8 mouse cellular contexts compared by ENCODE assay signal in genomic region chr3:142559632-142560228, GRCm38 (mm10). TPM values are rescaled to one million over a fixed set of nuclear protein-coding genes. Genes with fewer than 3 reads are reported as not detected.
DNase-seq lines count a peak whose midpoint lies in the region; ATAC-seq and TF ChIP-seq lines count a peak whose summit lies in the region.

TSS of gene Gbp3 (plus strand) at chr3:142560026.

- peak within 1 kb of the TSS; percentile 61 for H3K4me2 ChIP-seq in heart, postnatal 0 days (ENCODE audit: low read depth, low read length)

- WGBS in embryonic facial prominence, embryonic 10.5 days: 31% methylated on average over 3 of the region's 3 CpGs
- WGBS in heart, postnatal 0 days: 21% methylated on average over 3 of the region's 3 CpGs

- no peaks in the 10 kb centered on the region for H3K36me3 ChIP-seq in testis, adult 2 months (ENCODE audit: control insufficient read depth, insufficient read depth, low read length)
- H3K36me3 ChIP-seq in embryonic facial prominence, embryonic 10.5 days (replicated peaks): no peaks in the 10 kb centered on the region
- H3K36me3 ChIP-seq in heart, postnatal 0 days (replicated peaks; ENCODE audit: control insufficient read depth, insufficient read depth, low read length): no peaks in the 10 kb centered on the region
- no peaks in the 10 kb centered on the region for H3K36me3 ChIP-seq in megakaryocyte, embryonic 14.5 days (replicated peaks; ENCODE audit: low read length)

- no peak for DNase-seq in testis, postnatal 10 days (ENCODE audit: low spot score)
- DNase-seq in embryonic facial prominence, embryonic 10.5 days (ENCODE audit: low spot score): no peak
- DNase-seq in heart, postnatal 0 days (ENCODE audit: low spot score): peak; percentile 51
- peak; percentile 47 for DNase-seq in kidney, postnatal 14 days
- no peak for DNase-seq in cerebellum, postnatal 4 days (ENCODE audit: low spot score in 2 of 2)
- DNase-seq in embryo, embryonic 9.5 days (ENCODE audit: extremely low spot score): no peak

- H3K27ac ChIP-seq in testis, adult 2 months (ENCODE audit: control insufficient read depth, insufficient read depth, low read depth, low read length): peak within 1 kb of the TSS; percentile 62; the same call in 1 of the 2 replicates
- H3K27ac ChIP-seq in embryonic facial prominence, embryonic 10.5 days (replicated peaks): peak within 1 kb of the TSS; percentile 48; the same call in 1 of the 2 replicates
- H3K27ac ChIP-seq in heart, postnatal 0 days (ENCODE audit: low read depth): peak within 1 kb of the TSS; percentile 82

- no peak for TF ChIP-seq EP300 in heart, postnatal 0 days (IDR thresholded peaks at IDR 0.05; ENCODE audit: low read depth)

- H3K9me3 ChIP-seq in embryonic facial prominence, embryonic 10.5 days: no peaks in the 10 kb centered on the region
- no peaks in the 10 kb centered on the region for H3K9me3 ChIP-seq in heart, postnatal 0 days (replicated peaks; ENCODE audit: control insufficient read depth, low read length)
- H3K9me3 ChIP-seq in megakaryocyte, embryonic 14.5 days: no peaks in the 10 kb centered on the region

- peaks cover 3% of the 10 kb centered on the region; the same call in 1 of the 2 replicates for H3K4me1 ChIP-seq in testis, adult 2 months (ENCODE audit: control insufficient read depth, insufficient read depth, low read length)
- peaks cover 4% of the 10 kb centered on the region; the same call in 1 of the 2 replicates for H3K4me1 ChIP-seq in embryonic facial prominence, embryonic 10.5 days
- H3K4me1 ChIP-seq in heart, postnatal 0 days (ENCODE audit: control insufficient read depth, insufficient read depth): no peaks in the 10 kb centered on the region
- peaks cover 13% of the 10 kb centered on the region for H3K4me1 ChIP-seq in megakaryocyte, embryonic 14.5 days

- no peak for TF ChIP-seq CTCF in testis, adult 2 months (IDR thresholded peaks at IDR 0.05; ENCODE audit: control insufficient read depth, insufficient read depth, insufficient replicate concordance, low read depth, low read length)
- TF ChIP-seq CTCF in heart, postnatal 0 days (IDR thresholded peaks at IDR 0.05; ENCODE audit: low read depth): no peak

- peak; percentile 44 for ATAC-seq in heart, postnatal 0 days (ENCODE audit: insufficient read depth, low read depth)

- H3K9ac ChIP-seq in heart, postnatal 0 days (replicated peaks; ENCODE audit: low read depth, low read length): peak within 1 kb of the TSS; percentile 54

- no peak for TF ChIP-seq POLR2A in testis, adult 2 months (IDR thresholded peaks at IDR 0.05; ENCODE audit: control insufficient read depth, low read depth, low read length)

- H3K27me3 ChIP-seq in testis, adult 2 months (ENCODE audit: control insufficient read depth, insufficient read depth, low read length): no peaks in the 10 kb centered on the region
- no peaks in the 10 kb centered on the region for H3K27me3 ChIP-seq in embryonic facial prominence, embryonic 10.5 days (replicated peaks; ENCODE audit: low read depth, poor library complexity, severe bottlenecking)
- no peaks in the 10 kb centered on the region for H3K27me3 ChIP-seq in heart, postnatal 0 days (ENCODE audit: control insufficient read depth, insufficient read depth, low read length)
- no peaks in the 10 kb centered on the region for H3K27me3 ChIP-seq in megakaryocyte, embryonic 14.5 days (replicated peaks)

- H3K4me3 ChIP-seq in testis, adult 2 months (ENCODE audit: control insufficient read depth, low read depth, low read length): peak within 1 kb of the TSS; percentile 69
- H3K4me3 ChIP-seq in embryonic facial prominence, embryonic 10.5 days: peak within 1 kb of the TSS; percentile 42
- H3K4me3 ChIP-seq in heart, postnatal 0 days (ENCODE audit: low read depth, low read length): peak within 1 kb of the TSS; percentile 60
- H3K4me3 ChIP-seq in megakaryocyte, embryonic 14.5 days (replicated peaks): peak within 1 kb of the TSS; percentile 93

RNA-seq across cellular contexts. Expression of gene Gbp3, which starts in this region (rescaled TPM):
- 0.74 and 1.5 TPM in 2 replicates for polyA plus RNA-seq in testis, adult 2 months (2012; rRNA removed)
- polyA plus RNA-seq in embryonic facial prominence, embryonic 10.5 days (2016; fragmentation: Nextera tagmentation; extraction: Ambion mirVana): 0.21 and 0.39 TPM in 2 replicates
- total RNA-seq in heart, postnatal 0 days (2014; rRNA removed; ENCODE audit: low replicate concordance): 14.4 and 30.1 TPM in 2 replicates
- 5.3 and 6.0 TPM in 2 replicates for polyA plus RNA-seq in heart, postnatal 0 days (2015; fragmentation: Nextera tagmentation; extraction: Ambion mirVana)
- 0.26 TPM in 1 of 2 replicates, not detected in the other for polyA plus RNA-seq in megakaryocyte, embryonic 14.5 days (2012; ENCODE audit: insufficient read depth, low replicate concordance)

Comparison
In these comparisons a context has a peak if more than half of its experiments do, and no peak if none do; other contexts are left out.
1. H3K4me3 ChIP-seq: peak in every context shown above with its lines; median percentile 93 in megakaryocyte, embryonic 14.5 days; 69 in testis, adult 2 months; 60 in heart, postnatal 0 days; 42 in embryonic facial prominence, embryonic 10.5 days.
2. DNase-seq: peak in heart, postnatal 0 days (single experiment) and kidney, postnatal 14 days (single experiment); none in testis, postnatal 10 days (single experiment), embryonic facial prominence, embryonic 10.5 days (single experiment), cerebellum, postnatal 4 days (0 of 2) and embryo, embryonic 9.5 days (single experiment).
3. Peak in every context shown above with its lines, with median percentiles within 50 percentile points of each other: H3K27ac ChIP-seq.